Mouse (Mus musculus): ENCODE results near the gene Stx12. TPM values are rescaled to one million over a fixed set of nuclear protein-coding genes. Genes with fewer than 3 reads are reported as not detected.
A peak's percentile ranks its signal among the peaks of the same experiment; 100 is the strongest.

Stx12 gene
- polyA plus RNA-seq, 1 experiment, result 16.7 TPM

GRCm38 (mm10) chr4:132807771-132808641 is 76.3 kb downstream of the Stx12 start:
- H3K27ac ChIP-seq (ENCODE audit: control insufficient read depth, insufficient read depth, low read depth, low read length, poor library complexity), result peak overlapping the region; percentile 74
- 17% methylated on average over 5 of the region's 5 CpGs for WGBS

DNA sequence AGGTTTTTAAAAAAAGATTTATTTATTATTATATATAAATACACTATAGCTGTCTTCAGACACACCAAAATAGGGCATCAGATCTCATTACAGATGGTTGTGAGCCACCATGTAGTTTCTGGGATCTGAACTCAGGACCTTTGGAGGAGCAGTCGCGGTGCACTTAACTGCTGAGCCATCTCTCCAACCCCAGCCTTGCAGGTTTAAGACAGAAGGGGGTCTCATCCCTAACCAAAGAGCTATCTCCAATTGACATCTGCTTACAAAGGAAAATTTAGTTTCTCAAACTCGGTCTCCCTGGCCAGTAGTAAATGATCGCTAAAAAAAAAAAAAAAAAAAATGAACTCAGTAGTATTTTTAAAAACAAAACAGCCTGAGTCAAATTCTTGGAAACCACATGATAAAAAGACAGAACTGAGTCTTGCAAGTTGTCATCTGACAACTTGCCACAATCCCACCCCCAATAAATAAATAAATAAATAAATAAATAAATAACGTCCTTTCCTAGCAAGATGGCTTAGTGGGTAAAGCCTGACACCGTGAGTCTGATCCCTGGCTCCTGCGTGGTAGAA is 77.6 kb downstream of the Stx12 start:
- TF ChIP-seq CTCF (IDR thresholded peaks at IDR 0.05; ENCODE audit: control insufficient read depth, insufficient read depth, low read length) (no peak), POLR2A (IDR thresholded peaks at IDR 0.05; ENCODE audit: borderline replicate concordance, control insufficient read depth, low read depth, low read length) (no peak)
- peaks cover 15% of the 10 kb centered on the region for H3K4me1 ChIP-seq (ENCODE audit: control insufficient read depth, insufficient read depth, low read length)
- no peak overlapping the region for H3K4me3 ChIP-seq (replicated peaks; ENCODE audit: control insufficient read depth, low read depth, low read length)
- 73% methylated on average over 7 of the region's 7 CpGs for WGBS
- H3K27ac ChIP-seq (ENCODE audit: control insufficient read depth, insufficient read depth, low read depth, low read length, poor library complexity), result no peak overlapping the region

More at GRCm38 (mm10) chr4:132807771-132808641, 76.3 kb downstream of the Stx12 start:
- TF ChIP-seq POLR2A (IDR thresholded peaks at IDR 0.05; ENCODE audit: borderline replicate concordance, control insufficient read depth, low read depth, low read length) (no peak), CTCF (IDR thresholded peaks at IDR 0.05; ENCODE audit: control insufficient read depth, insufficient read depth, low read length) (no peak)
- H3K4me3 ChIP-seq (replicated peaks; ENCODE audit: control insufficient read depth, low read depth, low read length), result no peak overlapping the region
- peaks cover 12% of the 10 kb centered on the region for H3K4me1 ChIP-seq (ENCODE audit: control insufficient read depth, insufficient read depth, low read length)

GRCm38 (mm10) chr4:132805599-132806197 is 78.6 kb downstream of the Stx12 start:
- TF ChIP-seq CTCF (IDR thresholded peaks at IDR 0.05; ENCODE audit: control insufficient read depth, insufficient read depth, low read length) (no peak), POLR2A (IDR thresholded peaks at IDR 0.05; ENCODE audit: borderline replicate concordance, control insufficient read depth, low read depth, low read length) (no peak)
- peak overlapping the region; percentile 6 for H3K27ac ChIP-seq (ENCODE audit: control insufficient read depth, insufficient read depth, low read depth, low read length, poor library complexity)
- H3K4me1 ChIP-seq (ENCODE audit: control insufficient read depth, insufficient read depth, low read length), result peaks cover 15% of the 10 kb centered on the region
- 57% methylated on average over 12 of the region's 12 CpGs for WGBS
- no peak overlapping the region for H3K4me3 ChIP-seq (replicated peaks; ENCODE audit: control insufficient read depth, low read depth, low read length)

GRCm38 (mm10) chr4:132805146-132805545 is 79.2 kb downstream of the Stx12 start:
- peaks cover 15% of the 10 kb centered on the region for H3K4me1 ChIP-seq (ENCODE audit: control insufficient read depth, insufficient read depth, low read length)
- WGBS, result 57% methylated on average over 5 of the region's 5 CpGs
- H3K4me3 ChIP-seq (replicated peaks; ENCODE audit: control insufficient read depth, low read depth, low read length), result no peak overlapping the region
- TF ChIP-seq CTCF (IDR thresholded peaks at IDR 0.05; ENCODE audit: control insufficient read depth, insufficient read depth, low read length), result no peak
- TF ChIP-seq POLR2A (IDR thresholded peaks at IDR 0.05; ENCODE audit: borderline replicate concordance, control insufficient read depth, low read depth, low read length), result no peak
- H3K27ac ChIP-seq (ENCODE audit: control insufficient read depth, insufficient read depth, low read depth, low read length, poor library complexity), result peak overlapping the region; percentile 72

DNA sequence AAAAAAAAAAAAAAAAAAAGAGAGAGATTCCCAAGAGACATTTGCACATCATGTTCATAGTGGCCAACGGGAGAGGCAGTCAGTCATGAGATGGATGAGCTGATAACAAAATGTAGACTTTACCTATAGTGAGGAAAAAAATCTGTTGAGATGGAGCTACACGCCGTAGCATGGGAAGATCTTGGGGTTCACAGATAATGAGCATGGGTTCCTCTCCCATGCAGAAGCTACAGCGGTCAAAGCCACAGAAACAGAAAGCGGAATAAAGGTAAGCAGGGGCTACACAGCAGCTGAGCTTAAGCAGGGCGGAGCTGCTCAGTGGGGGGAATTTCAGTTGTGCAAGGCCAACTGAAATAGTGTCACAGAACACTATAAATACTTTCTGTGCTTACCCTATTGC is 80.0 kb downstream of the Stx12 start:
- no peak overlapping the region for H3K4me3 ChIP-seq (replicated peaks; ENCODE audit: control insufficient read depth, low read depth, low read length)
- 5% methylated on average over 6 of the region's 6 CpGs for WGBS
- TF ChIP-seq POLR2A (IDR thresholded peaks at IDR 0.05; ENCODE audit: borderline replicate concordance, control insufficient read depth, low read depth, low read length) (no peak), CTCF (IDR thresholded peaks at IDR 0.05; ENCODE audit: control insufficient read depth, insufficient read depth, low read length) (no peak)
- peaks cover 14% of the 10 kb centered on the region for H3K4me1 ChIP-seq (ENCODE audit: control insufficient read depth, insufficient read depth, low read length)
- no peak overlapping the region for H3K27ac ChIP-seq (ENCODE audit: control insufficient read depth, insufficient read depth, low read depth, low read length, poor library complexity)

DNA sequence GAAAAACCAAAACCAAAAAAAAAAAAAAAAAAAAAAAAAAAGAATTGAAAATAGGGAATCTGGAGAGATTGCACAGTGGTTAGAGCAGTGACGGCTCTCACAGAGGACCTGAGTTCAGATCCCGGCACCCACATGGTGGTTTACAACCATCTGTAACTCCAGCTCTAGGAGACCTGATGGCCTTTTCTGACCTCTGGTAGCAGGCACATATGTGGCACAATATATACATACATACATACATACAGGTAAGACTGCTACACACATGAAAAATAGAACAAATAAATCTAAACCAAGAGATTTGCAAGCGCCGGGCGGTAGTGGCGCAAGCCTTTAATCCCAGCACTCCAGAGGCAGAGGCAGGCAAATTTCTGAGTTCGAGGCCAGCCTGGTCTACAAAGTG is 80.4 kb downstream of the Stx12 start:
- WGBS, result 77% methylated on average over 7 of the region's 7 CpGs
- peak overlapping the region; percentile 25; the same call in 1 of the 2 replicates for H3K27ac ChIP-seq (ENCODE audit: control insufficient read depth, insufficient read depth, low read depth, low read length, poor library complexity)
- H3K4me3 ChIP-seq (replicated peaks; ENCODE audit: control insufficient read depth, low read depth, low read length), result no peak overlapping the region
- TF ChIP-seq CTCF (IDR thresholded peaks at IDR 0.05; ENCODE audit: control insufficient read depth, insufficient read depth, low read length) (no peak), POLR2A (IDR thresholded peaks at IDR 0.05; ENCODE audit: borderline replicate concordance, control insufficient read depth, low read depth, low read length) (no peak)
- H3K4me1 ChIP-seq (ENCODE audit: control insufficient read depth, insufficient read depth, low read length), result peaks cover 14% of the 10 kb centered on the region

Other genes starting within 250 kb of the Stx12 start
- gene Eya3, start 245.5 kb downstream of the Stx12 start, polyA plus RNA-seq (2011; ENCODE audit: insufficient read depth, insufficient read length, low replicate concordance, missing spikeins), result 15.3 and 22.5 TPM in 2 replicates
- 0.52 and 2.3 TPM in 2 replicates for gene Xkr8, start 152.0 kb downstream of the Stx12 start, polyA plus RNA-seq (2011; ENCODE audit: insufficient read depth, insufficient read length, low replicate concordance, missing spikeins)
- gene Smpdl3b, start 127.3 kb downstream of the Stx12 start, polyA plus RNA-seq (2011; ENCODE audit: insufficient read depth, insufficient read length, low replicate concordance, missing spikeins), result 1.7 TPM in 1 of 2 replicates, not detected in the other
- 52.3 and 67.6 TPM in 2 replicates for gene Rpa2, start 116.2 kb downstream of the Stx12 start, polyA plus RNA-seq (2011; ENCODE audit: insufficient read depth, insufficient read length, low replicate concordance, missing spikeins)
- gene Themis2, start 88.1 kb downstream of the Stx12 start, polyA plus RNA-seq (2011; ENCODE audit: insufficient read depth, insufficient read length, low replicate concordance, missing spikeins), result 10.5 and 22.4 TPM in 2 replicates
- gene Ppp1r8, start 41.3 kb downstream of the Stx12 start, polyA plus RNA-seq (2011; ENCODE audit: insufficient read depth, insufficient read length, low replicate concordance, missing spikeins), result 43.5 and 50.2 TPM in 2 replicates
- gene Fam76a, start 38.0 kb upstream of the Stx12 start, polyA plus RNA-seq (2011; ENCODE audit: insufficient read depth, insufficient read length, low replicate concordance, missing spikeins), result 12.8 and 19.1 TPM in 2 replicates
- gene Fgr, start 89.6 kb upstream of the Stx12 start, polyA plus RNA-seq (2011; ENCODE audit: insufficient read depth, insufficient read length, low replicate concordance, missing spikeins), result 16.1 and 53.3 TPM in 2 replicates
- gene Ahdc1, start 126.8 kb upstream of the Stx12 start, polyA plus RNA-seq (2011; ENCODE audit: insufficient read depth, insufficient read length, low replicate concordance, missing spikeins), result 20.1 and 21.7 TPM in 2 replicates
- 31.9 and 56.6 TPM in 2 replicates for gene Wasf2, start 246.0 kb upstream of the Stx12 start, polyA plus RNA-seq (2011; ENCODE audit: insufficient read depth, insufficient read length, low replicate concordance, missing spikeins)

All from bone marrow, adult 2 months (tissue).